Mouse (Mus musculus) neural tube, embryonic 12.5 days (tissue): ENCODE data around the gene Rpl3l. TPM values are rescaled to one million over a fixed set of nuclear protein-coding genes. Genes with fewer than 3 reads are reported as not detected.

ENCODE experiments used
- ATAC-seq: fragments of 200-750 bp; cut with Nextera tagmentation; 2 replicates; pipeline ENCODE4 v1.8.0; 2017; ENCODE audit warnings: low read depth, mild to moderate bottlenecking, moderate TSS enrichment, moderate library complexity; ENCODE audit not compliant: low FRiP score
- H3K27ac ChIP-seq: fragments of 300-500 bp; sonication (generic); 2 replicates; pipeline ENCODE4 v1.5.1; 2016
- H3K27me3 ChIP-seq: fragments of 300-500 bp; sonication (generic); replicated peaks from 2 replicates; pipeline ENCODE4 v1.6.1; 2016; ENCODE audit warnings: mild to moderate bottlenecking
- H3K36me3 ChIP-seq: fragments of 300-500 bp; sonication (generic); 2 replicates; pipeline ENCODE4 v1.6.1; 2016; ENCODE audit warnings: mild to moderate bottlenecking
- H3K4me1 ChIP-seq: fragments of 300-500 bp; sonication (generic); 2 replicates; pipeline ENCODE4 v1.6.1; 2016
- H3K4me2 ChIP-seq: fragments of 300-500 bp; sonication (generic); replicated peaks from 2 replicates; pipeline ENCODE4 v1.6.1; 2016; ENCODE audit warnings: mild to moderate bottlenecking
- H3K4me3 ChIP-seq: fragments of 300-500 bp; sonication (generic); 2 replicates; pipeline ENCODE4 v1.5.1; 2016
- H3K9ac ChIP-seq: fragments of 300-500 bp; sonication (generic); 2 replicates; pipeline ENCODE4 v1.6.1; 2016; ENCODE audit warnings: mild to moderate bottlenecking
- H3K9me3 ChIP-seq: fragments of 300-500 bp; sonication (generic); 2 replicates; pipeline ENCODE4 v1.6.1; 2016; ENCODE audit warnings: mild to moderate bottlenecking
- WGBS: fragments of 180-500 bp; shearing (Covaris S2); methylation state at CpG from one replicate; pipeline ENCODE4 v1.1.7; 2016; 5-methylcytosine and 5-hydroxymethylcytosine counted together
- polyA plus RNA-seq: library from polyadenylated mRNA; unstranded; fragments of >200 nt; fragmentation: Nextera tagmentation; extraction: Ambion mirVana; gene quantifications from 2 replicates; pipeline ENCODE4 v1.2.1, GENCODE M21; 2016

Rpl3l gene
- not detected in 2 replicates for polyA plus RNA-seq

GRCm38 (mm10) chr17:24727618-24728017 is at the start of gene Rpl3l:
Gene Rpl3l, plus strand, starts transcription at chr17:24727820.
- 87% methylated on average over 2 of the region's 2 CpGs for WGBS
- H3K4me3 ChIP-seq, result no peak within 1 kb of the TSS
- peaks cover under 1% of the 10 kb centered on the region; the same call in 1 of the 2 replicates for H3K36me3 ChIP-seq
- ATAC-seq, result no peak
- no peaks in the 10 kb centered on the region for H3K27me3 ChIP-seq
- H3K9me3 ChIP-seq, result no peaks in the 10 kb centered on the region
- H3K4me2 ChIP-seq, result no peak within 1 kb of the TSS
- H3K9ac ChIP-seq, result 0 out of 2 replicates have a peak within 1 kb of the TSS, but pooled peaks have one; percentile 2
- peaks cover 14% of the 10 kb centered on the region for H3K4me1 ChIP-seq
- no peak within 1 kb of the TSS for H3K27ac ChIP-seq

DNA sequence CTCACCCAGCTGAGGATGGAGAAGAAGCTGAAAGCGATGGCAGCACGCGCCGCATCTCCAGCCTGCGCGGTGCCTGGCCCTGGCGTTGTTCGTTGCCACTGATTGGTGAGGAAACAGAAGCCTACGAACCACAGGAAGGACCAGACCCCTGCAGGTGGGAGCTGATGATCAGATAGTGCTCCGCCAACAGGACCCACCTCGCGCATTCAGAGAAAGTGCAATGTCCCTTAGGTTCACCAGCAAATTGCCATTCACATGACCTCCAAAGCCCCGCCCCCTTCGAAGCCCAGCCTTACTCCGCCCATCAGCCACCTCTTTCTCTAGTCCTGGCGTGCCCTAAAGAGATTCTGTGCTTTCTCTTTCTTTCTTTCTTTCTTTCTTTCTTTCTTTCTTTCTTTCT is 41.1 kb upstream of the Rpl3l start:
- H3K27me3 ChIP-seq, result peaks cover 43% of the 10 kb centered on the region
- H3K9ac ChIP-seq, result no peak overlapping the region
- H3K4me3 ChIP-seq, result no peak overlapping the region
- WGBS, result 26% methylated on average over 16 of the region's 16 CpGs
- H3K36me3 ChIP-seq, result peaks cover 10% of the 10 kb centered on the region
- no peaks in the 10 kb centered on the region for H3K9me3 ChIP-seq
- no peak for ATAC-seq
- H3K4me2 ChIP-seq, result peak overlapping the region; percentile 30
- H3K27ac ChIP-seq, result no peak overlapping the region
- H3K4me1 ChIP-seq, result peaks cover 13% of the 10 kb centered on the region

DNA sequence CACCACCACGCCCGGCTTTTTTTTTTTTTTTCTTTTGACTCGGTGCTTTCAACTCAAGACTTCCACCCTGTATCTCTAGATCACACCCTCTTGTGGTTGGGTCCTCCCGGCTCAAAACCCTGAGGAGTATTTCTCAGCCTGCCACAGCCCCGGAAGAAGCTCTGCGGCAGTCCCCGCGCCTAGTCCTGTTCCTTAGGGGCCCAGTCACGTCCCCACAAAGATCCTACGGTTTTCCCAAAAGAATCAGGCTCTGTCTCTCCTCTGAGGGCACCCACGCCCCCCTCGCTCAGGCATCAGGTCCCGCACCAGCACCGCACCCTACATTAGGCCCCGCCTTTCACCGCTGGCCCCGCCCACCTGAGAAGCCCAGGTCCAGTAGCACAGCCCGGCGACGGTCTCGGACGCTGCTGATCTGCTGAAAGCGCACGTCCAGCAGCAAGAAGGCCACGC is 40.4 kb upstream of the Rpl3l start:
- Histone ChIP-seq H3K27me3 (peaks cover 43% of the 10 kb centered on the region), H3K36me3 (peaks cover 7% of the 10 kb centered on the region), H3K9me3 (no peaks in the 10 kb centered on the region), H3K4me1 (peaks cover 13% of the 10 kb centered on the region), H3K9ac (0 out of 2 replicates have a peak overlapping the region, but pooled peaks have one; percentile 21), H3K4me2 (peak overlapping the region; percentile 56), H3K27ac (peak overlapping the region; percentile 27; the same call in 1 of the 2 replicates), H3K4me3 (peak overlapping the region; percentile 26; the same call in 1 of the 2 replicates)
- 1% methylated on average over 25 of the region's 25 CpGs for WGBS
- no peak for ATAC-seq

GRCm38 (mm10) chr17:24687599-24687998 is 40.0 kb upstream of the Rpl3l start:
- Histone ChIP-seq H3K27me3 (peaks cover 43% of the 10 kb centered on the region), H3K4me2 (peak overlapping the region; percentile 56), H3K4me3 (peak overlapping the region; percentile 26; the same call in 1 of the 2 replicates), H3K9me3 (no peaks in the 10 kb centered on the region), H3K36me3 (peaks cover 10% of the 10 kb centered on the region; the same call in 1 of the 2 replicates), H3K27ac (peak overlapping the region; percentile 27; the same call in 1 of the 2 replicates), H3K9ac (0 out of 2 replicates have a peak overlapping the region, but pooled peaks have one; percentile 21), H3K4me1 (peaks cover 13% of the 10 kb centered on the region)
- WGBS, result 23% methylated on average over 23 of the region's 23 CpGs
- no peak for ATAC-seq

DNA sequence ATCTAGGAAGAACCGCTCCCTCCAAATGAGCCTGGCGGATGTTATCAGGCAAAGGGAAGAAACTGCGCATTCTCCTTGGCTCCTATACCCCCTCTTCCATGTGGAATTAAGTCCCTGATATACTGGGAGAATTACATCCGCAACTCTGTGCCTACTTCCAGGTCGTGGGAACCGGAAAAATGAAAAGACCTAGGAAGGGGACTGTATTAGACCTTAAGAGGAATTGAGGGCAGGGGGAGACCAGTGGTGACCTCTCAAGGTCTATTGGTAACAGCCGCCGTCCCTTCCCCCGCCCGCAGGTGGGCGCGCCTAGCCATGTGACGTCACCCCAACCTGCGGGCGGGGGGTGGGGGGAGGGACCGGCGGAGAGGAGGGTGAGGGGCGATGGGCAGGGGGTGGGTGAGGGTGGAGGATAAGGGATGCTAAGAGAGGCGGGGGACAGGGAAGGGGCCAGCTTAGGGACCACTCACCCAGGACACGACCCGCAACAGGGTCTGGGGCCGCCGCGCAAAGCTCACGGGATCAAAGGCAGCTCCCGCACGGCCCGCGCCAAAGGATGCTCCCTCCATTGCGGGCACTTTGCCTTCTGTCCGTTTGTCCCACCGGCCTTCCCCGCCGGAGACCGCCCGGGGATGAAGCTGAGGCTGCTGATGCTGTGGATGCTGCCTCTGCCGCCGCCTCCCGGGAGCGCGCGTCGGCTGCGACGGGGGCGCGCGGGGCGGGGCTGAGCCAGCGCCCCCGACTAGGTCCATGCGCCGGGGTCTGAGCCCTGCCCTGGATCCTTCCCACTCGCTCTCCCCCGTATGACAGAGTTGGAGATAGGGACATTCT is 38.2 kb upstream of the Rpl3l start, which contains the start of gene Syngr3:
Gene Syngr3, minus strand, starts transcription at position 705 of the 831 bp plus-strand sequence.
- peak; percentile 63 for ATAC-seq
- H3K4me3 ChIP-seq, result peak within 1 kb of the TSS; percentile 64
- WGBS, result 1% methylated on average over 55 of the region's 55 CpGs
- peak within 1 kb of the TSS; percentile 90 for H3K4me2 ChIP-seq
- H3K27me3 ChIP-seq, result peaks cover 43% of the 10 kb centered on the region
- peak within 1 kb of the TSS; percentile 75 for H3K9ac ChIP-seq
- 0 out of 2 replicates have a peak within 1 kb of the TSS, but pooled peaks have one; percentile 12 for H3K27ac ChIP-seq
- H3K9me3 ChIP-seq, result no peaks in the 10 kb centered on the region
- H3K36me3 ChIP-seq, result peaks cover 18% of the 10 kb centered on the region; the same call in 1 of the 2 replicates
- H3K4me1 ChIP-seq, result peaks cover 16% of the 10 kb centered on the region

DNA sequence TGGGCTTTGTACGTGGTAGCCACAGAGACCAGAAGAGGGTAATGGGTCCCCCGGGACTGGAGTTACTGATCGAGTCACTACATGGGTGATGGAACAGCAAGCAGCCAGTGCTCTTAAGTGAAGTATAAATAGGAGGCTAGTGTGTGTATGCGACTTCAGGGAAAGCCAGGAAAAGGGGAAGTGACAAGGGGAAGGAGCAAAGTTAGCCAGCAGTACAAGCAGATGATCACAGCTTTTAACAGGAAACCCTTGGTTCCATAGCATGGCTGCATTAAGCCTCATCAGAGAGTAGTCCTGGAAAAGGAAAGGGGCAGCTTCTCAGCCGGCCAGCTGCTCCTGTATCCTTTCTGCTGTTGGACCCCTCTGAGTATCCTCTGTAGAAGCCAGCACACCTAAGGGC is 35.2 kb upstream of the Rpl3l start:
- Histone ChIP-seq H3K36me3 (peaks cover 16% of the 10 kb centered on the region; the same call in 1 of the 2 replicates), H3K27ac (no peak overlapping the region), H3K4me2 (no peak overlapping the region), H3K9ac (no peak overlapping the region), H3K4me1 (peaks cover 28% of the 10 kb centered on the region), H3K27me3 (peaks cover 40% of the 10 kb centered on the region), H3K4me3 (no peak overlapping the region), H3K9me3 (no peaks in the 10 kb centered on the region)
- no peak for ATAC-seq
- WGBS, result 85% methylated on average over 5 of the region's 5 CpGs

DNA sequence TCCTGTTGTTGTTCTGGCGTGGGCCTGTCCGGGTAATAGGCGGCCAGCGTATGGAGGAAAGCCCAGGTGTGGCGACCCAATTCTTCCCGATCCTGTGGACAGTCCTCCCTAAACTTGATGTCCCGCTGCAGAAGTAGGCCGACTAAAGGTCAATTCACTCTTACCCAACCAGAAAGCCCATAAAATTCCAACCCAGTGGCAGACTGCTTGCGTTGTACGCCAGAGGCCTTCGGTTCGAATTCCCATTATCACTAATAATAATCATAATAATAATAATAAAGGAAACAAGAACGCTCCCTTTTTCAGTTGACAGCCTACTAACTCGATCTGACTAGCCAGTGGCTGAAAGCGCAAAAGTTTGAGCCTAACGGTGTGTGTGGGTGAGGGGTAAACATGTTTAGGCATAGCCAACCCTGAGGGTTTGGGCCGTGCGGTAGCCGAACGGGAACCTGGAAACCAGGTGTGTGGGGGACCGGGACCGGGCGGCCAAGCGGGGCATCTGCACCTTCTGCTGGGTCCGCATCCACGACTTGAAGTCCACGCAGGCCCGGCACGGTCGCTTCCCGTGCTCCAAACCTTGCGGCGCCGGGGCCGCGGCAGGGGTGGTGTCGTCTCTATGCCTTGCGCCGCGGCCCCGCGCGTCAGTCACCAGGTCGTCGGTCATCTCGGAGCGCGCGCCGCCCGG is 32.2 kb upstream of the Rpl3l start:
- Histone ChIP-seq H3K4me3 (peak overlapping the region; percentile 79), H3K36me3 (peaks cover 27% of the 10 kb centered on the region), H3K4me1 (peaks cover 28% of the 10 kb centered on the region), H3K27ac (peak overlapping the region; percentile 27; the same call in 1 of the 2 replicates), H3K9ac (peak overlapping the region; percentile 76), H3K9me3 (no peaks in the 10 kb centered on the region), H3K27me3 (peaks cover 11% of the 10 kb centered on the region), H3K4me2 (peak overlapping the region; percentile 80)
- ATAC-seq, result peak; percentile 63
- whole genome bisulfite sequencing, result 5% methylated on average over 51 of the region's 51 CpGs

DNA sequence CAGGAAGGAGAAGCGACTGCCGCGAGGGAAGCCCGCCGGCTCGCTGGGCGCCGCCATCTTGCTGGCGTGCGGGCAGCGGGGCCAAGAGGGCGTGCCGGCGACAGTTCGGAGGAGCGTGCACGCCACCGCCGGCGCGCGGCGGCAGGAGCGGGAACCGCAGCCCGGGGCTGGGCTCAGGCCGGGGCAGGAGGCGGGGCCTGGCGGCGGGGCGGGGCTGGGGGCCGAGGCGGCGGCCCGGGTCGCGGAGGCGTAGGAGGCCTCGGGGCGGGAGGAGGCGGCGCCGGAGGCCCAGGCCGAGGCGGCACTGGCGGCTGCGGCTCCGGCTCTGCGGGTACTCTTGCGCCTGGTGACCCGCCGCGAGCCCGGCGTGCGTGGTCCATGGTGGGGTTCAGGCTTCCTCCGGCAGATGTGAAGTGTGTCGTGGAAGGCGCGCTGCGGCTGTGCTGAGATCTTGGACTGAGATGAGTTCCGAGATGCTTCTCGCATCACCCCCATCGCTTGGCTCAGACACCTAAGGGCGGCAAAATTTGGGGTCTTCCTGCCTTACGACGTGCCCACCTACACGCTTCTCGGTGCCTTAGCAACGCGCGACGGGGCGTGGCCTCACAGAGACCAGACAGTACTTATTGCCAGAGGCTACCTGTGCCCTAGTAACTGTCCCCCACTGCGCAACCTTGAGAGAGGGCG is 31.5 kb upstream of the Rpl3l start, which contains the start of the genes Gfer and Noxo1:
Gene Gfer, minus strand, starts transcription at position 146 of the 687 bp plus-strand sequence.
Gene Noxo1, plus strand, starts transcription at position 224 of the 687 bp plus-strand sequence.
- Histone ChIP-seq H3K27me3 (peaks cover 4% of the 10 kb centered on the region; the same call in 1 of the 2 replicates), H3K4me2 (peak within 1 kb of the TSS; percentile 80), H3K36me3 (peaks cover 34% of the 10 kb centered on the region), H3K4me1 (peaks cover 28% of the 10 kb centered on the region), H3K9ac (peak within 1 kb of the TSS; percentile 76), H3K27ac (peak within 1 kb of the TSS; percentile 83), H3K9me3 (no peaks in the 10 kb centered on the region), H3K4me3 (peak within 1 kb of the TSS; percentile 79)
- ATAC-seq, result peak; percentile 83
- WGBS, result under 1% methylated on average over 71 of the region's 76 CpGs

- 24% methylated on average over 5 of the region's 5 CpGs for WGBS
- Histone ChIP-seq H3K4me1 (peaks cover 28% of the 10 kb centered on the region), H3K4me2 (no peak overlapping the region), H3K9me3 (no peaks in the 10 kb centered on the region), H3K27me3 (no peaks in the 10 kb centered on the region), H3K36me3 (peaks cover 40% of the 10 kb centered on the region), H3K9ac (no peak overlapping the region), H3K4me3 (no peak overlapping the region), H3K27ac (no peak overlapping the region)
- ATAC-seq, result no peak
Measured at GRCm38 (mm10) chr17:24697985-24698384, 29.6 kb upstream of the Rpl3l start.

DNA sequence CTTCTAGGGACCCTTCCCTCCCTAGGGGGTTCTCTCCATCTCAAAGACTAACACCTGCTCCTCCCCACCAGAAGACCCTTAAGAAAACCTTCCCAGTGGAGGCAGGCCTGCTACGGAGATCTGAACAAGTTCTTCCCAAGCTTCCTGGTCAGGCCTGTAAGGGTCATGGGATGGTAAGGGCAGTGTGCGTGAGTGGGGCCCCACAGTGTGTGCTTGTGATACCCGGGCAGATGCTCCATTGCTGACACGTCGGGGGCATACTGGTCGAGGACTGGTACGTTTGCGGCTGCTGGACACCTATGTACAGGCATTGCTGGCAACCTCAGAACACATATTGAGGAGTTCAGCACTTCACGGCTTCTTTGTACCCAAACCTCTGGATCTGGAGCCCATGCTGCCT is 28.9 kb upstream of the Rpl3l start:
- Histone ChIP-seq H3K27me3 (no peaks in the 10 kb centered on the region), H3K27ac (no peak overlapping the region), H3K36me3 (peaks cover 39% of the 10 kb centered on the region), H3K4me1 (peaks cover 28% of the 10 kb centered on the region), H3K9me3 (no peaks in the 10 kb centered on the region), H3K4me2 (no peak overlapping the region), H3K9ac (no peak overlapping the region), H3K4me3 (no peak overlapping the region)
- WGBS, result 62% methylated on average over 9 of the region's 9 CpGs
- no peak for ATAC-seq

- WGBS, result 76% methylated on average over 2 of the region's 2 CpGs
- no peaks in the 10 kb centered on the region for H3K27me3 ChIP-seq
- ATAC-seq, result no peak
- H3K36me3 ChIP-seq, result peaks cover 46% of the 10 kb centered on the region
- H3K9me3 ChIP-seq, result no peaks in the 10 kb centered on the region
- H3K4me2 ChIP-seq, result no peak overlapping the region
- peaks cover 25% of the 10 kb centered on the region for H3K4me1 ChIP-seq
- H3K4me3 ChIP-seq, result no peak overlapping the region
- H3K27ac ChIP-seq, result no peak overlapping the region
- no peak overlapping the region for H3K9ac ChIP-seq
Measured at GRCm38 (mm10) chr17:24699473-24699872, 28.1 kb upstream of the Rpl3l start.
